Mouse (Mus musculus) thymus, adult 2 months (tissue): ENCODE measurements around the gene Dcdc2c.

Source experiments
- CTCF ChIP-seq: fragments of 200-500 bp; IDR thresholded peaks from 2 replicates; pipeline ENCODE4 v1.5.1; 2012; ENCODE audit warnings: mild to moderate bottlenecking, control low read depth, low read length, moderate library complexity, borderline replicate concordance; ENCODE audit not compliant: control insufficient read depth, poor library complexity, insufficient read depth; ENCODE audit errors: extremely low read depth
- POLR2A ChIP-seq: fragments of 200-500 bp; IDR thresholded peaks from 2 replicates; pipeline ENCODE4 v1.6.1; 2012; ENCODE audit warnings: mild to moderate bottlenecking, low read length, control low read depth, moderate library complexity; ENCODE audit not compliant: control insufficient read depth, poor library complexity, insufficient read depth; ENCODE audit errors: extremely low read depth

- TF ChIP-seq CTCF (no peak), POLR2A (no peak)
Observed at GRCm38 (mm10) chr12:28514264-28514775, 37.9 kb downstream of the Dcdc2c start.
